Mouse (Mus musculus) ES-Bruce4 (cell line): ENCODE measurements around the gene B3gnt6.

Experiments used
- CTCF ChIP-seq: IDR thresholded peaks from one replicate; pipeline ENCODE4 v1.8.1; 2011; ENCODE audit warnings: low read depth, low read length
- EP300 ChIP-seq: IDR thresholded peaks from 2 replicates; pipeline ENCODE4 v1.6.1; 2011; ENCODE audit warnings: low read depth, low read length; ENCODE audit not compliant: insufficient read depth
- POLR2A ChIP-seq: IDR thresholded peaks from one replicate; pipeline ENCODE4 v1.8.1; 2011; ENCODE audit warnings: low read length; ENCODE audit not compliant: insufficient read depth

DNA sequence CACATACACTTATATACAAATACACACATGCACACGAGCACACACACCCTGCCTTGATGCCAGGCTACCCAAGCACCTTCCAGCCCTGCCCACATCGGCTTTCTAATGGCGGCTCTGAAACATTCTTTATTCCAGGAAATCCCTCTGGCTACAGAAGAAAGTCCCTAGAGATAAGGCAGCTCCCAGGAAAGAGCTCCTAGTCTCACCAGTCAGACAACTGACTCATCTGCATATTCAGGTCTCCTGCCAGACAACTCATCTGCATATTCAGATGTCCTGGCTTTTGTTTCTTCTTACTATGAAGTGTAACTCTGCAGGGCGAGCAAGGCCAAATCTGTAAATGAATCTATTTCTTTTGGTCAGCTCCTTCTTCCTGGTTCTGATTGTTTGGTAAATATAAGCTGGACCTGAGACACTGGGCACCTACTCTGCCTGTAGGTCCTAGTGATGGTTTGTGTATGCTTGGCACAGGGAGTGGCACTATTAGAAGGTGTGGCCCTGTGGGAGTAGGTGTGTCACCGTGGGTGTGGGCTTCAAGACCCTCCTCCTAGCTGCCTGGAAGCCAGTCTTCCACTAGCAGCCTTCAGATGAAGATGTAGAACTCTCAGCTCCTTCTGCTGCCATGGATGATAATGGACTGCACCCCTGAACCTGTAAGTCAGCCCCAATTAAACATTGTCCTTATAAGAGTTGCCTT lies 41.5 kb downstream of the B3gnt6 start:
- TF ChIP-seq CTCF (no peak), POLR2A (no peak), EP300 (peak; percentile 37; the same call in 1 of the 2 replicates)
